Mouse (Mus musculus): Measurements from ENCODE around the gene Tada2a. TPM values are rescaled to one million over a fixed set of nuclear protein-coding genes. Genes with fewer than 3 reads are reported as not detected.

The Tada2a gene
- polyA plus RNA-seq, 1 experiment from 2014 or later, result 47.3 TPM

GRCm38 (mm10) chr11:84057418-84057817 lies 72.0 kb downstream of the Tada2a start:
- H3K4me2 ChIP-seq (replicated peaks), result no peak overlapping the region
- H3K27ac ChIP-seq, result no peak overlapping the region; the same call in 1 of the 2 replicates
- H3K4me3 ChIP-seq, result no peak overlapping the region
- no peak overlapping the region for H3K9ac ChIP-seq
- H3K27me3 ChIP-seq, result no peaks in the 10 kb centered on the region
- peaks cover 6% of the 10 kb centered on the region for H3K9me3 ChIP-seq
- 86% methylated on average over 2 of the region's 2 CpGs for WGBS
- ATAC-seq (ENCODE audit: low FRiP score, low read depth), result no peak
- H3K4me1 ChIP-seq, result peaks cover 10% of the 10 kb centered on the region; the same call in 1 of the 2 replicates
- H3K36me3 ChIP-seq, result no peaks in the 10 kb centered on the region

GRCm38 (mm10) chr11:84053524-84054163 lies 75.8 kb downstream of the Tada2a start:
- no peak; the same call in 1 of the 2 replicates for ATAC-seq (ENCODE audit: low FRiP score, low read depth)

GRCm38 (mm10) chr11:84053055-84053454 lies 76.3 kb downstream of the Tada2a start:
- Histone ChIP-seq H3K4me1 (peaks cover 26% of the 10 kb centered on the region), H3K36me3 (no peaks in the 10 kb centered on the region), H3K4me2 (replicated peaks) (no peak overlapping the region), H3K27me3 (no peaks in the 10 kb centered on the region), H3K9ac (no peak overlapping the region), H3K27ac (no peak overlapping the region), H3K9me3 (peaks cover 6% of the 10 kb centered on the region), H3K4me3 (no peak overlapping the region)
- ATAC-seq (ENCODE audit: low FRiP score, low read depth), result no peak
- WGBS, result 83% methylated on average over 7 of the region's 7 CpGs

More at GRCm38 (mm10) chr11:84053524-84054163, 75.8 kb downstream of the Tada2a start:
- Histone ChIP-seq H3K9me3 (peaks cover 6% of the 10 kb centered on the region), H3K36me3 (no peaks in the 10 kb centered on the region), H3K27ac (no peak overlapping the region), H3K4me1 (peaks cover 20% of the 10 kb centered on the region), H3K4me3 (no peak overlapping the region), H3K4me2 (replicated peaks) (no peak overlapping the region), H3K27me3 (no peaks in the 10 kb centered on the region), H3K9ac (no peak overlapping the region)
- 60% methylated on average over 10 of the region's 10 CpGs for WGBS

- Histone ChIP-seq H3K4me1 (peaks cover 34% of the 10 kb centered on the region), H3K9ac (no peak overlapping the region), H3K4me3 (no peak overlapping the region), H3K9me3 (no peaks in the 10 kb centered on the region), H3K4me2 (replicated peaks) (no peak overlapping the region), H3K36me3 (no peaks in the 10 kb centered on the region), H3K27me3 (no peaks in the 10 kb centered on the region), H3K27ac (no peak overlapping the region)
- 50% methylated on average over 10 of the region's 10 CpGs for WGBS
- ATAC-seq (ENCODE audit: low FRiP score, low read depth), result no peak
These were observed 81.0 kb downstream of the Tada2a start for GRCm38 (mm10) chr11:84048411-84048810.

- ATAC-seq (ENCODE audit: low FRiP score, low read depth), result no peak
- H3K27ac ChIP-seq, result peak overlapping the region; percentile 33; the same call in 1 of the 2 replicates
- no peak overlapping the region for H3K4me3 ChIP-seq
- no peaks in the 10 kb centered on the region for H3K9me3 ChIP-seq
- peaks cover 44% of the 10 kb centered on the region for H3K4me1 ChIP-seq
- no peaks in the 10 kb centered on the region for H3K27me3 ChIP-seq
- no peak overlapping the region for H3K4me2 ChIP-seq (replicated peaks)
- H3K36me3 ChIP-seq, result no peaks in the 10 kb centered on the region
- WGBS, result 52% methylated on average over 4 of the region's 4 CpGs
- no peak overlapping the region for H3K9ac ChIP-seq
These were observed 82.1 kb downstream of the Tada2a start for GRCm38 (mm10) chr11:84047270-84047669.

- H3K4me2 ChIP-seq (replicated peaks), result no peak overlapping the region
- H3K4me3 ChIP-seq, result no peak overlapping the region
- peaks cover 13% of the 10 kb centered on the region; the same call in 1 of the 2 replicates for H3K36me3 ChIP-seq
- H3K9me3 ChIP-seq, result no peaks in the 10 kb centered on the region
- no peak for ATAC-seq (ENCODE audit: low FRiP score, low read depth)
- 16% methylated on average over 1 of the region's 1 CpGs for WGBS
- H3K27me3 ChIP-seq, result no peaks in the 10 kb centered on the region
- no peak overlapping the region for H3K27ac ChIP-seq
- H3K9ac ChIP-seq, result no peak overlapping the region
- H3K4me1 ChIP-seq, result peaks cover 44% of the 10 kb centered on the region
These were observed 84.4 kb downstream of the Tada2a start for GRCm38 (mm10) chr11:84044988-84045387.

- ATAC-seq (ENCODE audit: low FRiP score, low read depth), result peak; percentile 75
- peak overlapping the region; percentile 39; the same call in 1 of the 2 replicates for H3K27ac ChIP-seq
- no peaks in the 10 kb centered on the region for H3K9me3 ChIP-seq
- H3K36me3 ChIP-seq, result peaks cover 13% of the 10 kb centered on the region; the same call in 1 of the 2 replicates
- no peak overlapping the region for H3K4me2 ChIP-seq (replicated peaks)
- no peaks in the 10 kb centered on the region for H3K27me3 ChIP-seq
- no peak overlapping the region for H3K9ac ChIP-seq
- peaks cover 28% of the 10 kb centered on the region for H3K4me1 ChIP-seq
- H3K4me3 ChIP-seq, result no peak overlapping the region
- 48% methylated on average over 14 of the region's 14 CpGs for WGBS
These were observed 86.3 kb downstream of the Tada2a start for GRCm38 (mm10) chr11:84042808-84043762.

- Histone ChIP-seq H3K9ac (no peak overlapping the region), H3K9me3 (no peaks in the 10 kb centered on the region), H3K27ac (no peak overlapping the region), H3K27me3 (no peaks in the 10 kb centered on the region), H3K36me3 (peaks cover 20% of the 10 kb centered on the region), H3K4me2 (replicated peaks) (no peak overlapping the region), H3K4me3 (no peak overlapping the region), H3K4me1 (peaks cover 20% of the 10 kb centered on the region)
- no peak for ATAC-seq (ENCODE audit: low FRiP score, low read depth)
- WGBS, result 78% methylated on average over 6 of the region's 6 CpGs
These were observed 88.8 kb downstream of the Tada2a start for GRCm38 (mm10) chr11:84040621-84041020.

GRCm38 (mm10) chr11:84033671-84034070 lies 95.7 kb downstream of the Tada2a start:
- no peak for ATAC-seq (ENCODE audit: low FRiP score, low read depth)
- no peaks in the 10 kb centered on the region for H3K9me3 ChIP-seq
- H3K27me3 ChIP-seq, result no peaks in the 10 kb centered on the region
- no peak overlapping the region for H3K4me3 ChIP-seq
- H3K36me3 ChIP-seq, result peaks cover 12% of the 10 kb centered on the region
- 60% methylated on average over 5 of the region's 5 CpGs for WGBS
- no peaks in the 10 kb centered on the region for H3K4me1 ChIP-seq
- no peak overlapping the region for H3K9ac ChIP-seq
- H3K27ac ChIP-seq, result no peak overlapping the region
- H3K4me2 ChIP-seq (replicated peaks), result no peak overlapping the region

GRCm38 (mm10) chr11:84032559-84032958 lies 96.8 kb downstream of the Tada2a start:
- H3K9ac ChIP-seq, result no peak overlapping the region
- no peaks in the 10 kb centered on the region for H3K27me3 ChIP-seq
- no peak overlapping the region for H3K4me3 ChIP-seq
- H3K4me1 ChIP-seq, result no peaks in the 10 kb centered on the region
- peaks cover 23% of the 10 kb centered on the region for H3K36me3 ChIP-seq
- no peak overlapping the region for H3K27ac ChIP-seq
- no peaks in the 10 kb centered on the region for H3K9me3 ChIP-seq
- ATAC-seq (ENCODE audit: low FRiP score, low read depth), result no peak
- no peak overlapping the region for H3K4me2 ChIP-seq (replicated peaks)
- WGBS, result 76% methylated on average over 5 of the region's 5 CpGs

GRCm38 (mm10) chr11:84031971-84032370 lies 97.4 kb downstream of the Tada2a start:
- Histone ChIP-seq H3K4me1 (no peaks in the 10 kb centered on the region), H3K27me3 (no peaks in the 10 kb centered on the region), H3K9me3 (no peaks in the 10 kb centered on the region), H3K4me3 (no peak overlapping the region), H3K27ac (no peak overlapping the region), H3K9ac (no peak overlapping the region), H3K36me3 (peaks cover 29% of the 10 kb centered on the region), H3K4me2 (replicated peaks) (no peak overlapping the region)
- no peak for ATAC-seq (ENCODE audit: low FRiP score, low read depth)
- WGBS, result 52% methylated on average over 9 of the region's 9 CpGs

Measured in limb, embryonic 13.5 days (tissue).